14 mouse cellular contexts compared by ENCODE assay signal in the genomic region with DNA sequence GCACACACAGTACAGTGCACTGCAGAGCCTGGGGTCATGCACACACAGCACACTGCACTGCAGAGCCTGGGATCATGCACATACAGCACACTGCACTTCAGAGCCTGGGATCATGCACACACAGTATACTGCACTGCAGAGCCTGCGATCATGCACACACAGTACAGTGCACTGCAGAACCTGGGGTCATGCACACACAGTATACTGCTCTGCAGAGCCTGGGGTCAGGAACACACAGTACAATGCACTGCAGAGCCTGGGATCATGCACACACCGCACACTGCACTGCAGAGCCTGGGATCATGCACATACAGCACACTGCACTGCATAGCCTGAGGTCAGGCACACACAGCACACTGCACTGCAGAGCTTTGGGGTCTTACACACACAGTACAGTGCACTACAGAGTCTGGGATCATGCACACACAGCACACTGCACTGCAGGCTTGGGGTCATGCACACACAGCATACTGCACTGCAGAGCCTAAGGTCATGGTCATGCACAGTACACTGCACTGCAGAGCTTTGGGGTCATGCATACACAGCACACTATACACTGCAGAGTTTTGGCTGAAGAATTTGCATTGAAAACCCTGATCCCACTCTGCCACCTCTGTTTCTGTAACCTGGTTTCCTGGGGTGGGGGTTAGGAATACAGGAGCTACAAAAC. TPM values are rescaled to one million over a fixed set of nuclear protein-coding genes. Genes with fewer than 3 reads are reported as not detected.
DNase-seq lines count a peak whose midpoint lies in the region; ATAC-seq and TF ChIP-seq lines count a peak whose summit lies in the region.
"Had no signal": no experiment of that assay in that cellular context is flagged by ENCODE, and none has a peak within 500 bp of the region (broad histone marks: within the 10 kb centered on the region; RNA-seq: fewer than 3 reads in every experiment).

No protein-coding gene starts in this region.

- H3K4me3 ChIP-seq in intestine, embryonic 16.5 days (ENCODE audit: low read length): no peak overlapping the region
- H3K4me3 ChIP-seq in intestine, postnatal 0 days (ENCODE audit: low read depth, low read length): no peak overlapping the region
- no peak overlapping the region for H3K4me3 ChIP-seq in embryonic facial prominence, embryonic 14.5 days (ENCODE audit: low read depth, low read length)
- no peak overlapping the region for H3K4me3 ChIP-seq in hindbrain, embryonic 13.5 days
- H3K4me3 ChIP-seq in midbrain, embryonic 15.5 days: no peak overlapping the region
- H3K4me3 ChIP-seq in kidney, embryonic 14.5 days (ENCODE audit: low read length): no peak overlapping the region

- H3K4me1 ChIP-seq in intestine, embryonic 16.5 days (ENCODE audit: control insufficient read depth, insufficient read depth, low read length): no peaks in the 10 kb centered on the region
- H3K4me1 ChIP-seq in intestine, postnatal 0 days (replicated peaks; ENCODE audit: control insufficient read depth, insufficient read depth, low read length): no peaks in the 10 kb centered on the region
- no peaks in the 10 kb centered on the region for H3K4me1 ChIP-seq in embryonic facial prominence, embryonic 14.5 days (ENCODE audit: control insufficient read depth, insufficient read depth, low read length)
- H3K4me1 ChIP-seq in hindbrain, embryonic 13.5 days (replicated peaks): peaks cover 18% of the 10 kb centered on the region; the same call in 1 of the 2 replicates
- H3K4me1 ChIP-seq in midbrain, embryonic 15.5 days: no peaks in the 10 kb centered on the region
- H3K4me1 ChIP-seq in kidney, embryonic 14.5 days (ENCODE audit: control insufficient read depth, insufficient read depth, low read length): no peaks in the 10 kb centered on the region

- no peaks in the 10 kb centered on the region for H3K9me3 ChIP-seq in intestine, embryonic 16.5 days (ENCODE audit: control insufficient read depth, low read length)
- H3K9me3 ChIP-seq in intestine, postnatal 0 days (ENCODE audit: control insufficient read depth): no peaks in the 10 kb centered on the region
- no peaks in the 10 kb centered on the region for H3K9me3 ChIP-seq in embryonic facial prominence, embryonic 14.5 days (ENCODE audit: control insufficient read depth, low read length)
- no peaks in the 10 kb centered on the region for H3K9me3 ChIP-seq in hindbrain, embryonic 13.5 days
- H3K9me3 ChIP-seq in midbrain, embryonic 15.5 days: no peaks in the 10 kb centered on the region
- H3K9me3 ChIP-seq in kidney, embryonic 14.5 days (ENCODE audit: control insufficient read depth, low read length): no peaks in the 10 kb centered on the region

- ATAC-seq in intestine, embryonic 16.5 days: peak; percentile 57; the same call in 1 of the 2 replicates
- no peak for ATAC-seq in intestine, postnatal 0 days
- 0 out of 2 replicates have a peak, but pooled peaks have one; percentile 9 for ATAC-seq in embryonic facial prominence, embryonic 14.5 days (ENCODE audit: low read depth)
- ATAC-seq in hindbrain, embryonic 13.5 days (ENCODE audit: low FRiP score): peak; percentile 41; the same call in 1 of the 2 replicates
- ATAC-seq in midbrain, embryonic 15.5 days (replicated peaks): 0 out of 2 replicates have a peak, but pooled peaks have one; percentile 33
- ATAC-seq in kidney, embryonic 14.5 days (ENCODE audit: low FRiP score, low TSS enrichment): no peak

- TF ChIP-seq CTCF in intestine, postnatal 0 days (IDR thresholded peaks at IDR 0.05; ENCODE audit: low read depth): no peak

- no peaks in the 10 kb centered on the region for H3K36me3 ChIP-seq in intestine, embryonic 16.5 days (ENCODE audit: control insufficient read depth, insufficient read depth, low read length)
- no peaks in the 10 kb centered on the region for H3K36me3 ChIP-seq in intestine, postnatal 0 days (ENCODE audit: control insufficient read depth, insufficient read depth)
- H3K36me3 ChIP-seq in embryonic facial prominence, embryonic 14.5 days (ENCODE audit: control insufficient read depth, insufficient read depth, low read length): no peaks in the 10 kb centered on the region
- H3K36me3 ChIP-seq in hindbrain, embryonic 13.5 days: no peaks in the 10 kb centered on the region
- no peaks in the 10 kb centered on the region for H3K36me3 ChIP-seq in midbrain, embryonic 15.5 days (replicated peaks)
- H3K36me3 ChIP-seq in kidney, embryonic 14.5 days (ENCODE audit: control insufficient read depth, insufficient read depth, low read length): no peaks in the 10 kb centered on the region

- no peak for DNase-seq in embryonic facial prominence, embryonic 14.5 days (ENCODE audit: low spot score)
- no peak for DNase-seq in right cerebral cortex, postnatal 14 days
- DNase-seq in urinary bladder, postnatal 14 days (ENCODE audit: low spot score): no peak
- DNase-seq: cerebellum, adult 2 months; gastrocnemius, postnatal 25 days; kidney, postnatal 10 days; lung, postnatal 14 days had no signal

- no peak overlapping the region for H3K27ac ChIP-seq in intestine, embryonic 16.5 days (ENCODE audit: low read length)
- no peak overlapping the region for H3K27ac ChIP-seq in intestine, postnatal 0 days (ENCODE audit: low read depth, low read length)
- H3K27ac ChIP-seq in embryonic facial prominence, embryonic 14.5 days (replicated peaks; ENCODE audit: low read depth, low read length): peak overlapping the region; percentile 77
- peak overlapping the region; percentile 75 for H3K27ac ChIP-seq in hindbrain, embryonic 13.5 days
- H3K27ac ChIP-seq in midbrain, embryonic 15.5 days: peak overlapping the region; percentile 40; the same call in 1 of the 2 replicates
- no peak overlapping the region for H3K27ac ChIP-seq in kidney, embryonic 14.5 days (ENCODE audit: low read depth, low read length)

- 90% methylated on average over 2 of the region's 2 CpGs for WGBS in intestine, embryonic 16.5 days
- 87% methylated on average over 2 of the region's 2 CpGs for WGBS in intestine, postnatal 0 days
- WGBS in embryonic facial prominence, embryonic 14.5 days: 83% methylated on average over 2 of the region's 2 CpGs
- 96% methylated on average over 2 of the region's 2 CpGs for WGBS in hindbrain, embryonic 13.5 days
- 73% methylated on average over 2 of the region's 2 CpGs for WGBS in midbrain, embryonic 15.5 days
- WGBS in kidney, embryonic 14.5 days: 93% methylated on average over 2 of the region's 2 CpGs

- H3K9ac ChIP-seq in intestine, embryonic 16.5 days (ENCODE audit: low read depth, low read length): no peak overlapping the region
- H3K9ac ChIP-seq in intestine, postnatal 0 days (ENCODE audit: low read depth, low read length): no peak overlapping the region
- H3K9ac ChIP-seq in embryonic facial prominence, embryonic 14.5 days (ENCODE audit: low read depth, low read length): no peak overlapping the region
- no peak overlapping the region for H3K9ac ChIP-seq in hindbrain, embryonic 13.5 days
- no peak overlapping the region for H3K9ac ChIP-seq in midbrain, embryonic 15.5 days
- H3K9ac ChIP-seq in kidney, embryonic 14.5 days (ENCODE audit: low read depth, low read length): no peak overlapping the region

- H3K27me3 ChIP-seq in intestine, embryonic 16.5 days (replicated peaks; ENCODE audit: control insufficient read depth, insufficient read depth, low read length): no peaks in the 10 kb centered on the region
- H3K27me3 ChIP-seq in intestine, postnatal 0 days (replicated peaks; ENCODE audit: control insufficient read depth, insufficient read depth, low read length): no peaks in the 10 kb centered on the region
- no peaks in the 10 kb centered on the region for H3K27me3 ChIP-seq in embryonic facial prominence, embryonic 14.5 days (replicated peaks; ENCODE audit: control insufficient read depth, insufficient read depth, low read length)
- peaks cover 4% of the 10 kb centered on the region; the same call in 1 of the 2 replicates for H3K27me3 ChIP-seq in hindbrain, embryonic 13.5 days
- H3K27me3 ChIP-seq in midbrain, embryonic 15.5 days (replicated peaks): no peaks in the 10 kb centered on the region
- no peaks in the 10 kb centered on the region for H3K27me3 ChIP-seq in kidney, embryonic 14.5 days (ENCODE audit: control insufficient read depth, insufficient read depth, low read length)

- H3K4me2 ChIP-seq in intestine, embryonic 16.5 days (ENCODE audit: low read depth, low read length): no peak overlapping the region
- H3K4me2 ChIP-seq in intestine, postnatal 0 days (replicated peaks; ENCODE audit: low read depth): no peak overlapping the region
- H3K4me2 ChIP-seq in embryonic facial prominence, embryonic 14.5 days (ENCODE audit: low read depth, low read length): no peak overlapping the region
- H3K4me2 ChIP-seq in hindbrain, embryonic 13.5 days: no peak overlapping the region
- H3K4me2 ChIP-seq in midbrain, embryonic 15.5 days: no peak overlapping the region
- no peak overlapping the region for H3K4me2 ChIP-seq in kidney, embryonic 14.5 days (replicated peaks; ENCODE audit: low read depth, low read length)

RNA-seq across cellular contexts. Expression of gene Arhgef16, which starts 10.8 kb away (rescaled TPM):
- 69.5 and 74.1 TPM in 2 replicates for polyA plus RNA-seq in intestine, embryonic 16.5 days (2015; fragmentation: Nextera tagmentation; extraction: Ambion mirVana)
- polyA plus RNA-seq in intestine, postnatal 0 days (2015; fragmentation: Nextera tagmentation; extraction: Ambion mirVana): 65.9 and 69.4 TPM in 2 replicates
- polyA plus RNA-seq in embryonic facial prominence, embryonic 14.5 days (2014; fragmentation: Nextera tagmentation; extraction: Ambion mirVana): 5.5 and 6.1 TPM in 2 replicates
- 0.88 and 1.2 TPM in 2 replicates for polyA plus RNA-seq in hindbrain, embryonic 13.5 days (2015; fragmentation: Nextera tagmentation; extraction: Ambion mirVana)
- polyA plus RNA-seq in midbrain, embryonic 15.5 days (2015; fragmentation: Nextera tagmentation; extraction: Ambion mirVana): 0.96 and 1.4 TPM in 2 replicates
- 16.3 and 28.2 TPM in 2 replicates for polyA plus RNA-seq in kidney, embryonic 14.5 days (2014; fragmentation: Nextera tagmentation; extraction: Ambion mirVana)

RNA-seq across cellular contexts. Expression of gene B230104I21Rik, which starts 23.6 kb away (rescaled TPM):
- not detected in 2 replicates for polyA plus RNA-seq in intestine, embryonic 16.5 days (2015; fragmentation: Nextera tagmentation; extraction: Ambion mirVana)
- polyA plus RNA-seq in intestine, postnatal 0 days (2015; fragmentation: Nextera tagmentation; extraction: Ambion mirVana): not detected in 2 replicates
- polyA plus RNA-seq in embryonic facial prominence, embryonic 14.5 days (2014; fragmentation: Nextera tagmentation; extraction: Ambion mirVana): 0.33 TPM in 1 of 2 replicates, not detected in the other
- polyA plus RNA-seq in hindbrain, embryonic 13.5 days (2015; fragmentation: Nextera tagmentation; extraction: Ambion mirVana): not detected in 2 replicates
- polyA plus RNA-seq in midbrain, embryonic 15.5 days (2015; fragmentation: Nextera tagmentation; extraction: Ambion mirVana): not detected in 2 replicates
- not detected in 2 replicates for polyA plus RNA-seq in kidney, embryonic 14.5 days (2014; fragmentation: Nextera tagmentation; extraction: Ambion mirVana)
- polyA plus RNA-seq: heart, postnatal 0 days; liver, adult 2 months had no signal

Comparison
In these comparisons a context has a peak if more than half of its experiments do, and no peak if none do; other contexts are left out.
1. ATAC-seq: peak in intestine, embryonic 16.5 days (single experiment), embryonic facial prominence, embryonic 14.5 days (single experiment), hindbrain, embryonic 13.5 days (single experiment) and midbrain, embryonic 15.5 days (single experiment); none in intestine, postnatal 0 days (single experiment) and kidney, embryonic 14.5 days (single experiment).
2. H3K27ac ChIP-seq: peak in embryonic facial prominence, embryonic 14.5 days (single experiment), hindbrain, embryonic 13.5 days (single experiment) and midbrain, embryonic 15.5 days (single experiment); none in intestine, embryonic 16.5 days (single experiment), intestine, postnatal 0 days (single experiment) and kidney, embryonic 14.5 days (single experiment).